Mouse (Mus musculus) testis, adult 2 months (tissue): Measurements from ENCODE around the gene Shld2.

ENCODE experiments used
- CTCF ChIP-seq: fragments of 200-500 bp; IDR thresholded peaks from 2 replicates; pipeline ENCODE4 v1.5.1; 2012; ENCODE audit warnings: low read depth, mild to moderate bottlenecking, inconsistent platforms, low read length, moderate library complexity; ENCODE audit not compliant: control insufficient read depth, insufficient read depth, insufficient replicate concordance
- POLR2A ChIP-seq: fragments of 200-500 bp; IDR thresholded peaks from 2 replicates; pipeline ENCODE4 v1.6.1; 2012; ENCODE audit warnings: low read depth, mild to moderate bottlenecking, inconsistent platforms, low read length, moderate library complexity; ENCODE audit not compliant: control insufficient read depth

DNA sequence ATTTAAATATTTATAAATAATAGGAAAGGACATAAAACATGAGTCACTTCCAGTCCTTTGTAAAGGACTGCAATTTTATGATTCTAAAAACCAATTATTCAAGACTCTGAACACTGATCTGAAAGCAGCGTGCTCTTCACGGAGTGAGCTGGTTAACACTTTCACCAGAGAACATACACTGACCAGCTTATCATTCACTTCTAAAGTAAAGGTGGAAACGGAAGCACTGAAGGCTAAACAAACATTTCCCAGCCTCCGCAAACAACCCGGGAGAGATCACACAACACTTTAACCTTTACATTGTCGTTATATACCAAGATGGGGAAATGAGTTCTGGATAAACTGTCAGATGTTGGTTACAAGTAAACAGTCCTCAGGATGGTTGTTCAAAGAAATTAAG lies 69.6 kb downstream of the Shld2 start:
- TF ChIP-seq POLR2A: no peak
- no peak for TF ChIP-seq CTCF
